Mouse (Mus musculus) lung, embryonic 16.5 days (tissue): ENCODE data around the gene Apba2. TPM values are rescaled to one million over a fixed set of nuclear protein-coding genes. Genes with fewer than 3 reads are reported as not detected.

Source experiments
- ATAC-seq: fragments of 200-750 bp; cut with Nextera tagmentation; 2 replicates; pipeline ENCODE4 v1.8.0; 2017; ENCODE audit warnings: low read depth, mild to moderate bottlenecking, moderate library complexity
- H3K27ac ChIP-seq: fragments of 300-500 bp; sonication (generic); 2 replicates; pipeline ENCODE4 v1.5.1; 2014; ENCODE audit warnings: mild to moderate bottlenecking, control low read depth, low read length
- H3K27me3 ChIP-seq: fragments of 300-500 bp; sonication (generic); 2 replicates; pipeline ENCODE4 v1.6.1; 2014; ENCODE audit warnings: low read depth, low read length, mixed read lengths; ENCODE audit not compliant: control insufficient read depth, insufficient read depth
- H3K36me3 ChIP-seq: fragments of 300-500 bp; sonication (generic); 2 replicates; pipeline ENCODE4 v1.6.1; 2014; ENCODE audit warnings: low read length; ENCODE audit not compliant: control insufficient read depth, insufficient read depth
- H3K4me1 ChIP-seq: fragments of 300-500 bp; sonication (generic); replicated peaks from 2 replicates; pipeline ENCODE4 v1.6.1; 2014; ENCODE audit warnings: low read length, mixed read lengths; ENCODE audit not compliant: control insufficient read depth, insufficient read depth
- H3K4me2 ChIP-seq: fragments of 300-500 bp; sonication (generic); 2 replicates; pipeline ENCODE4 v1.6.1; 2014; ENCODE audit warnings: low read depth, low read length, control low read depth
- H3K4me3 ChIP-seq: fragments of 300-500 bp; sonication (generic); 2 replicates; pipeline ENCODE4 v1.5.1; 2014; ENCODE audit warnings: mild to moderate bottlenecking, low read length, control low read depth
- H3K9ac ChIP-seq: fragments of 300-500 bp; sonication (generic); 2 replicates; pipeline ENCODE4 v1.6.1; 2014; ENCODE audit warnings: low read length, control low read depth
- H3K9me3 ChIP-seq: fragments of 300-500 bp; sonication (generic); 2 replicates; pipeline ENCODE4 v1.6.1; 2016; ENCODE audit warnings: low read length; ENCODE audit not compliant: control insufficient read depth
- WGBS: fragments of 180-500 bp; shearing (Covaris S2); extraction: QIAGEN DNeasy Blood & Tissue Kit; methylation state at CpG from one replicate; pipeline ENCODE4 v1.1.7; 2014; 5-methylcytosine and 5-hydroxymethylcytosine counted together
- polyA plus RNA-seq: library from polyadenylated mRNA; unstranded; fragments of >200 nt; fragmentation: Nextera tagmentation; extraction: Ambion mirVana; gene quantifications from 2 replicates; pipeline ENCODE4 v1.2.1, GENCODE M21; 2015

The Apba2 gene
- polyA plus RNA-seq, 1 experiment from 2014 or later: 1.5 TPM

DNA sequence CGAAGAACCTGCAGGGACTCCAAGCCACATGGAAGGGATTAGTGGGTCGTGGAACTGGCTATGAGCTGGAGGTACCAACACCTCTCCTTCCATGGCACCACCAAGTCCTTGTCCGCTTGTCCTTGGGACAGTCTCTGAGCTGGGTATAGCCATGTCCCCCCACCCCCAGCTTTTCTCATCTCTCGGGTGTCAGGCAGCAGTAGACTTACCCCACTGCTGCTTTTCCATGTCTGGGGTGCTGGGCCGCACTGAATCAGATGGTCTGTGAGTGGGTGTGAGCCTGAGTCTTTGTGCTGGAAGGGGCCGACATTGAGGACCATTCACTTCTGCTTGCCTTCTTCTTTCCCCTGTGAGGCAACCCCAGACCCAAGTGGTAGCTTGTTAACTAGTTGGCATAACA lies 2.1 kb downstream of the Apba2 start:
- Histone ChIP-seq H3K4me3 (no peak overlapping the region), H3K27me3 (peaks cover 34% of the 10 kb centered on the region), H3K36me3 (no peaks in the 10 kb centered on the region), H3K9me3 (no peaks in the 10 kb centered on the region), H3K4me1 (peaks cover 11% of the 10 kb centered on the region; the same call in 1 of the 2 replicates), H3K27ac (no peak overlapping the region), H3K9ac (no peak overlapping the region), H3K4me2 (no peak overlapping the region)
- no peak for ATAC-seq
- 72% methylated on average over 6 of the region's 6 CpGs for WGBS

DNA sequence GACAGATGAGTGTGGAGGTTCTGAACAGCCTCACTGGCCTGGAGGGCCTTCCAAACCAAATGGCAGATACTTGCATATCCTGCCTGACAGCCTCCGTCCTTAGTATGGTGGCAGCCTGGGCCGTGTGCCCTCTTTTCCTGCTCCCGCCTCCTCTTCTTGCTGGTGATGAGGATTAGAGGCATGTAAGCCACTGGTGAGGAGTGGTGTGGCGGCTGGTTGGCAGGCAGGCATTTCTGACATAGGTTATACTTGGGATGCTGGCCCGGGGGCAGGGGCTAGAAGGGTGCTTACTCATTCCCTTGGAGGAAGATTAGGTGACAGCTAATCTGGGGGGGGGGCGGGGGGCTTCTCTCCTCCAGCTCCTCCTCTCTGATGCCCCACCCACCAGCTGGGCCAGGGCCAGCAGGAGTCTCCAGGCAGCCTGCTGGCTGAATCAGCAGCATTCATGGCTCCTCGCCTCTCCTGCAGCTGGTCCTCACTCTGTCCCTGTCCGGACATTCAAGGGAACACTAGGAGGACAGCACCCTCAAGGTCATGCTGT lies 3.3 kb downstream of the Apba2 start:
- H3K36me3 ChIP-seq: no peaks in the 10 kb centered on the region
- no peak overlapping the region for H3K4me2 ChIP-seq
- H3K4me3 ChIP-seq: no peak overlapping the region
- 14% methylated on average over 7 of the region's 8 CpGs for WGBS
- ATAC-seq: no peak
- H3K27me3 ChIP-seq: peaks cover 34% of the 10 kb centered on the region
- H3K9me3 ChIP-seq: no peaks in the 10 kb centered on the region
- no peak overlapping the region for H3K9ac ChIP-seq
- H3K4me1 ChIP-seq: peaks cover 11% of the 10 kb centered on the region; the same call in 1 of the 2 replicates
- no peak overlapping the region for H3K27ac ChIP-seq

DNA sequence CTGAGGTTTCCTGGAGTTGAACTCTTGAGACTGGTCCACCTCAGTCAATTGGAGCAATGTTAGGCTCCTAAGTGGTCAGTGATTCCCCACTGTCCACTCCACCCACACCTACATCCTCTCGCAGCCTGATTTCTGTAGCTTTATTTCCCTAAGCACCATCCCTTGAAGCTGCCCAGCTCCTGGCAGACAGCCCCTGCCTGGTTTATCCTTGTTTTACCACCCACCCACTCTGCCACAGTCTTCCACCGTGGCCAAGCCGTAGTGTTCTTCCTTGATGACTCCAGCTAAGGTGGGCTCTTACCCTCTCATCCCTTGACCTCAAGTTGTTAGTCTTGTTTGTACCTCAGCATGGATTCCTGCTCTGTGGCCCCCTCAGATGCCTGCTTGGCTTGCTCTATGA lies 4.1 kb downstream of the Apba2 start:
- ATAC-seq: no peak
- H3K36me3 ChIP-seq: no peaks in the 10 kb centered on the region
- no peak overlapping the region for H3K4me2 ChIP-seq
- H3K9ac ChIP-seq: no peak overlapping the region
- H3K27me3 ChIP-seq: peaks cover 32% of the 10 kb centered on the region
- 73% methylated on average over 3 of the region's 3 CpGs for WGBS
- peaks cover 11% of the 10 kb centered on the region; the same call in 1 of the 2 replicates for H3K4me1 ChIP-seq
- no peak overlapping the region for H3K27ac ChIP-seq
- no peaks in the 10 kb centered on the region for H3K9me3 ChIP-seq
- H3K4me3 ChIP-seq: no peak overlapping the region

DNA sequence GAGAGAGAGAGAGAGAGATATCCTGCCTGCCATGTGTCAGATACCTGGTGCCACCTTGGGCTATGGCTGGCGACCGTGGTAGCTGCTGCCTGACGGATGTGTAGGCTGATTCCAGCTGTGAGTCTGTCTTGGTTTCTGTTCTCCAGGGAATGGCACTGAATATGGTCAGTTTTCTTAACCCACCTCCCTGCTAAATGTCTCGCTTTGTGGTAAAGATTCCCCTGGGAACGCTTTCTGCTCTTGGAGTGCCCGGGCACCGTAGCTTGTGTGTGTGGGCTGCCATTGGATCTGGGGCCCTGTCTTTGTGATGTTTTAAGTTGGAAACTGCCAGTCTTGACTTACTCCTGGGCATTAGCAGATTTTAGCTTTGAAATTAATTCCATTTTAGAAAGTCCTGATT lies 7.3 kb downstream of the Apba2 start:
- Histone ChIP-seq H3K36me3 (no peaks in the 10 kb centered on the region), H3K9me3 (no peaks in the 10 kb centered on the region), H3K4me3 (no peak overlapping the region), H3K27ac (no peak overlapping the region), H3K27me3 (no peaks in the 10 kb centered on the region; the same call in none of the 2 replicates), H3K4me2 (no peak overlapping the region), H3K4me1 (no peaks in the 10 kb centered on the region), H3K9ac (no peak overlapping the region)
- ATAC-seq: no peak
- 89% methylated on average over 7 of the region's 7 CpGs for WGBS

DNA sequence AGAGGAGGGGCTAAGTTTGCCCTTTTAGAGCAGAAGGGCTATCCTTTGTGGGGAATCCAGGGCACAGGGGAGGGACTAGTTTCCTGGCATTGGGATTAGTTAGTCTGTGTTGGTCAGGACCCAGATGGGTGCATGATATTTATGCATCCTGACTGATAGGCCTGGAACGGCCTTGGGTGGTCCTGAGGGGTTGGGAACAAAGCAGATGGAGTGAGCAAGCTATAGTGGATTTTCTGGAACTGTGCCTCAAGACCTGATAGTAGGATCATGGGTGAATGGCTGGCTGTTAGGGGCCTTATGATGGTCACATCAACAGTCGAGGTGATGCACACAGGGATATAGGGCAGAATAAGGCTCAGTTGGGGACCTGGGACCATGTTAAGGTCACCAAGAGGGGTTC lies 8.4 kb downstream of the Apba2 start:
- no peaks in the 10 kb centered on the region for H3K4me1 ChIP-seq
- WGBS: 61% methylated on average over 2 of the region's 2 CpGs
- no peak for ATAC-seq
- H3K9me3 ChIP-seq: no peaks in the 10 kb centered on the region
- H3K27me3 ChIP-seq: no peaks in the 10 kb centered on the region
- no peaks in the 10 kb centered on the region for H3K36me3 ChIP-seq
- no peak overlapping the region for H3K27ac ChIP-seq
- H3K4me3 ChIP-seq: no peak overlapping the region
- no peak overlapping the region for H3K9ac ChIP-seq
- H3K4me2 ChIP-seq: no peak overlapping the region

DNA sequence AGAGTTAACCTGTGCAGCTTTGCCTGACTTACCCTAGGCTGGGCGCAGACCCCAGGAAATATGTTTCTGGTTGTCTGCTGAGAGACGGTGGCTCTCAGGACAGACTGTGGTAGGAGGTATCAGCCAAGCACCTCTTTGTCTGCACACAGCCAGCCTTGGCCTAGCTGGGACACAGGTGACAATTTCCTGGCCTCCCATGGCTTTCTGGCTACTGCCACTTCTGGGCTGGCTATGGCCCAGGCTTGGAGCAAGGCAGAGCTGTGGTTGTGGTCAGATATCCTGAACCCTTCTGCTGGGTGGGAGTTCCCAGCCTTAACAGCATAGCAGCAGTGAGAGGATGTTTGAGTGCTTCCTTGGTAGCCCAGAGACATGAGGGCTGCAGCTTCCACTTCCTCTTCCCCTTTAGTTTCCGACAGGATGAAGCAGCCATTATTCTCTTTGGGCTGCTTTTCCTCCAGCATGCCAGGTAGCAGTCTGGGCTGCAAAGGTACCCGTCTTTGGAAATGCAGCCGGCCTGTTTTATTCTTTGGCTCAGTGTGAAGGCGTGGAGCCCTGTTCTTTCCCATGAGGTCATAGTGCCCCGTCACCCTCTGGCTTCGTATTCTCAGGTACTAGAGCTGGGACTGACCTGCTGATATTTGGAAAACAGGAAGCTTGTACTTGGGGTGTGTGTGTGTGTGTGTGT lies 9.2 kb downstream of the Apba2 start:
- Histone ChIP-seq H3K4me3 (no peak overlapping the region), H3K4me1 (no peaks in the 10 kb centered on the region), H3K27ac (no peak overlapping the region), H3K9me3 (no peaks in the 10 kb centered on the region), H3K36me3 (no peaks in the 10 kb centered on the region), H3K9ac (no peak overlapping the region), H3K4me2 (no peak overlapping the region), H3K27me3 (no peaks in the 10 kb centered on the region)
- ATAC-seq: no peak
- 74% methylated on average over 8 of the region's 8 CpGs for WGBS

DNA sequence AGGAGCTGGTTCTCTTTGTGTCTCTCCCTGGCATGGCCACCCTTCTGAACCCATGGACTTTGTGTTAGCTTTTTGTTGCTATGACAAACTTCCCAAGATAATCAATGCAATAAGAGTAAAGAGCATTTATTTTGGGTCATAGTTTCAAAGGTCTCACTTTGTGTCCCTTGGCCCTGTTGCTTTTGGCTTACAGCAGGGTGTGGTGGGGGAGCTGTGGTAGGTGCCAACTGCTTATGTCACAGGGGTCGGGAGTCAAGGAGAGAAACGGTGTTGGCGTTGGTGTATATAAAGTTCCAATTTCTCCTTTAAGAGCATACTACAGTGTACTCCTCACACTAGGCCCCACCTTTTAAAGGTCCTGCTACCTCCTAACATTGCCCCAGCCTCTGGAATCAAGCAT lies 12.1 kb downstream of the Apba2 start:
- WGBS: 87% methylated on average over 3 of the region's 3 CpGs

DNA sequence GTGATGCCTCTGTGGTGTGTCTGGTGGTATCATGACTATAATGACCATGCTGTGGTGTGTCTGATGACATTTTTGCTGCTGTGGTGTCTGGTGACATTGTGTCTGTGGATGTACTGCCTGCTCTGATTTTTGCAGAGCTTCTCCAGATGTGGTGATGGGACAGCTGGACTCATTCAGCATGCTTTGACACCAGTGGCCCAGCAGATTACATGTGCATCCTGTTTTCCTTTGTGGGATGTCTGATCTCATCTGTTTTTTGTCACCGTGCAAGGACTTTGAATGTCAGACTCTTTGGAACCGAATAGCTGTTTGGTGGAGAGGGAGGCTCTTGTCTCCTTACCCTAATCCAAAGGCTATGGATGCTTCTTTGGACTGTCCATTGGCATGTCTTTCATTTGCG lies 13.8 kb downstream of the Apba2 start:
- Histone ChIP-seq H3K27ac (no peak overlapping the region), H3K4me2 (no peak overlapping the region), H3K9me3 (no peaks in the 10 kb centered on the region), H3K27me3 (no peaks in the 10 kb centered on the region), H3K9ac (no peak overlapping the region), H3K36me3 (no peaks in the 10 kb centered on the region), H3K4me3 (no peak overlapping the region), H3K4me1 (no peaks in the 10 kb centered on the region)
- WGBS: 61% methylated on average over 3 of the region's 3 CpGs
- ATAC-seq: 0 out of 2 replicates have a peak, but pooled peaks have one; percentile 26

More for the DNA sequence above, 12.1 kb downstream of the Apba2 start:
- Histone ChIP-seq H3K4me3 (no peak overlapping the region), H3K9ac (no peak overlapping the region), H3K9me3 (no peaks in the 10 kb centered on the region), H3K4me1 (no peaks in the 10 kb centered on the region), H3K27me3 (no peaks in the 10 kb centered on the region), H3K4me2 (no peak overlapping the region), H3K27ac (no peak overlapping the region), H3K36me3 (no peaks in the 10 kb centered on the region)
- no peak for ATAC-seq

DNA sequence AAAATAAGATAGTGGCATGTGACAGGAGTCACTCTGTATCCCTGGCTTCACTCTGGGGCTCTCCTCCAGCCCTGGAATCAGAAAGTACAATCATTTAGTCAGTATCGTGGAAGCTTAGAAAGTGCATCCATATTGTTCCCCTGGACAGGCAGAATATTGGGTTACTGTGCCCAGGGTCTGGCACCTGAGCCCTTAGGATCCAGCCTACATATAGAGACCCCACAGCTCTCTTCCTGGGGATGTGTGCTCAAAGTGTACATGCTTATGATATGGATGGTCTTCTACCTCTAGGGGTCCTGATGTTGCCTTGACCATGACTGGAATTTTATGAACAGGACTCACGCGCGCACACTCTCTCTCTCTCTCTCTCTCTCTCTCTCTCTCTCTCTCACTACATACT lies 14.4 kb downstream of the Apba2 start:
- no peaks in the 10 kb centered on the region for H3K9me3 ChIP-seq
- no peak overlapping the region for H3K9ac ChIP-seq
- H3K4me3 ChIP-seq: no peak overlapping the region
- H3K27me3 ChIP-seq: no peaks in the 10 kb centered on the region
- WGBS: 89% methylated on average over 4 of the region's 4 CpGs
- no peak for ATAC-seq
- H3K27ac ChIP-seq: no peak overlapping the region
- H3K4me2 ChIP-seq: no peak overlapping the region
- no peaks in the 10 kb centered on the region for H3K36me3 ChIP-seq
- H3K4me1 ChIP-seq: no peaks in the 10 kb centered on the region
